Mouse (Mus musculus) large intestine, adult 2 months (tissue): Measurements from ENCODE around the gene Angptl8. TPM values are rescaled to one million over a fixed set of nuclear protein-coding genes. Genes with fewer than 3 reads are reported as not detected.

ENCODE experiments used
- DNase-seq: peaks from one replicate; pipeline ENCODE4 v3.0.0-alpha.2; 2012; ENCODE audit warnings: low read depth, low spot score
- WGBS: fragments of 180-500 bp; shearing (Covaris S2); methylation state at CpG from one replicate; pipeline ENCODE4 v1.1.7; 2018; 5-methylcytosine and 5-hydroxymethylcytosine counted together
- polyA plus RNA-seq: library from polyadenylated mRNA; depleted of rRNA; stranded (reverse); fragments of >200 nt; gene quantifications from 2 replicates; pipeline ENCODE4 v1.2.3, GENCODE M21; 2012; rRNA removed

The Angptl8 gene
- polyA plus RNA-seq, 1 experiment: 6.2 TPM

- DNase-seq: no peak
- 15% methylated on average over 20 of the region's 20 CpGs for whole genome bisulfite sequencing
These were observed 35.7 kb downstream of the Angptl8 start for GRCm38 (mm10) chr9:21870879-21871524.

GRCm38 (mm10) chr9:21872204-21872603 lies 36.9 kb downstream of the Angptl8 start:
- DNase-seq: no peak
- WGBS: 48% methylated on average over 4 of the region's 4 CpGs

- WGBS: 61% methylated on average over 3 of the region's 3 CpGs
- no peak for DNase-seq
These were observed 41.3 kb downstream of the Angptl8 start for GRCm38 (mm10) chr9:21876601-21877000.

Other genes with a start within 250 kb of the Angptl8 start
- 15.2 and 18.0 TPM in 2 replicates for gene Timm29, start 242.8 kb upstream of the Angptl8 start, polyA plus RNA-seq
- gene Yipf2, start 242.7 kb upstream of the Angptl8 start, polyA plus RNA-seq: 31.1 and 38.2 TPM in 2 replicates
- 25.3 and 38.3 TPM in 2 replicates for gene Smarca4, start 219.3 kb upstream of the Angptl8 start, polyA plus RNA-seq
- 64.7 and 74.0 TPM in 2 replicates for gene Ldlr, start 112.0 kb upstream of the Angptl8 start, polyA plus RNA-seq
- 28.5 and 31.7 TPM in 2 replicates for gene Spc24, start 75.2 kb upstream of the Angptl8 start, polyA plus RNA-seq
- 11.3 and 16.0 TPM in 2 replicates for gene Kank2, start 36.8 kb upstream of the Angptl8 start, polyA plus RNA-seq
- gene Dock6, start 17.1 kb downstream of the Angptl8 start, polyA plus RNA-seq: 52.5 and 66.4 TPM in 2 replicates
- 70.2 and 84.5 TPM in 2 replicates for gene Rab3d, start 82.7 kb downstream of the Angptl8 start, polyA plus RNA-seq
- gene Ccdc159, start 92.0 kb downstream of the Angptl8 start, polyA plus RNA-seq: 0.98 and 1.9 TPM in 2 replicates
- 101 and 102 TPM in 2 replicates for gene Tmem205, start 92.0 kb downstream of the Angptl8 start, polyA plus RNA-seq
- gene Plppr2, start 101.5 kb downstream of the Angptl8 start, polyA plus RNA-seq: 2.9 and 3.1 TPM in 2 replicates
- 7.4 and 8.0 TPM in 2 replicates for gene Swsap1, start 120.2 kb downstream of the Angptl8 start, polyA plus RNA-seq
- 1.1 and 1.8 TPM in 2 replicates for gene Epor, start 128.0 kb downstream of the Angptl8 start, polyA plus RNA-seq
- 1.9 and 2.4 TPM in 2 replicates for gene Rgl3, start 153.9 kb downstream of the Angptl8 start, polyA plus RNA-seq
- gene Ccdc151, start 167.1 kb downstream of the Angptl8 start, polyA plus RNA-seq: 0.14 and 0.15 TPM in 2 replicates
- 127 and 130 TPM in 2 replicates for gene Prkcsh, start 167.3 kb downstream of the Angptl8 start, polyA plus RNA-seq
- gene Elavl3, start 216.5 kb downstream of the Angptl8 start, polyA plus RNA-seq: 0.29 and 0.47 TPM in 2 replicates
- not detected in 2 replicates for gene Gm49318, start 235.7 kb downstream of the Angptl8 start, polyA plus RNA-seq
- 8.6 and 10.0 TPM in 2 replicates for gene Zfp653, start 235.9 kb downstream of the Angptl8 start, polyA plus RNA-seq
- gene Ecsit, start 249.9 kb downstream of the Angptl8 start, polyA plus RNA-seq: 47.7 and 48.6 TPM in 2 replicates